Mouse (Mus musculus) MEL (cell line): ENCODE results near the gene Pxdn. TPM values are rescaled to one million over a fixed set of nuclear protein-coding genes. Genes with fewer than 3 reads are reported as not detected.

ENCODE experiments used
- DNase-seq: peaks from one replicate; pipeline ENCODE4 v3.0.0; 2011; ENCODE audit warnings: low read depth, low spot score
- H3K27ac ChIP-seq: 2 replicates; pipeline ENCODE4 v1.5.1; 2012; ENCODE audit warnings: low read depth, mild to moderate bottlenecking, control low read depth, low read length, moderate library complexity; ENCODE audit not compliant: control insufficient read depth
- H3K27me3 ChIP-seq, 2 experiments: fragments of 150-350 bp in 1 of 2; sonication (generic) in 1 of 2; 2 replicates each; pipeline ENCODE4 v1.6.1; 2012; ENCODE audit warnings: low read length in 2 of 2, mild to moderate bottlenecking in 2 of 2, improper control_type of control experiment in 1 of 2, moderate library complexity in 1 of 2; ENCODE audit not compliant: insufficient read depth in 2 of 2, control insufficient read depth in 1 of 2
- H3K36me3 ChIP-seq, 2 experiments: 2 replicates each; pipeline ENCODE4 v1.6.1; 2012 to 2014; ENCODE audit warnings: low read length in 2 of 2, improper control_type of control experiment in 1 of 2, inconsistent platforms in 1 of 2, mild to moderate bottlenecking in 1 of 2; ENCODE audit not compliant: insufficient read depth in 2 of 2, control insufficient read depth in 1 of 2
- H3K4me1 ChIP-seq, 2 experiments: fragments of 150-350 bp in 1 of 2; sonication (generic) in 1 of 2; 2 replicates each; pipeline ENCODE4 v1.6.1; 2012; ENCODE audit warnings: low read length in 2 of 2, improper control_type of control experiment in 1 of 2, mild to moderate bottlenecking in 1 of 2; ENCODE audit not compliant: insufficient read depth in 2 of 2, control insufficient read depth in 1 of 2
- H3K4me3 ChIP-seq, 2 experiments: fragments of 150-350 bp in 1 of 2; sonication (generic) in 1 of 2; 2 replicates each; pipeline ENCODE4 v1.5.1; 2012; ENCODE audit warnings: low read depth in 2 of 2, low read length in 2 of 2, mild to moderate bottlenecking in 2 of 2, moderate library complexity in 2 of 2, control low read depth in 1 of 2, improper control_type of control experiment in 1 of 2; ENCODE audit not compliant: control insufficient read depth in 1 of 2, insufficient read depth in 1 of 2
- H3K79me2 ChIP-seq: 2 replicates; pipeline ENCODE4 v1.6.1; 2012; ENCODE audit warnings: mild to moderate bottlenecking, low read length, moderate library complexity; ENCODE audit not compliant: control insufficient read depth, poor library complexity, insufficient read depth
- H3K9ac ChIP-seq: 2 replicates; pipeline ENCODE4 v1.6.1; 2012; ENCODE audit warnings: low read depth, mild to moderate bottlenecking, control low read depth, low read length, moderate library complexity; ENCODE audit not compliant: control insufficient read depth, poor library complexity, severe bottlenecking
- H3K9me3 ChIP-seq: fragments of 150-350 bp; sonication (generic); replicated peaks from 2 replicates; pipeline ENCODE4 v1.6.1; 2012; ENCODE audit warnings: mild to moderate bottlenecking, low read length, improper control_type of control experiment, moderate library complexity; ENCODE audit not compliant: insufficient read depth
- CHD1 ChIP-seq: IDR thresholded peaks from 2 replicates; pipeline ENCODE4 v1.6.1; 2012; ENCODE audit warnings: low read depth, mild to moderate bottlenecking, inconsistent platforms, low read length, improper control_type of control experiment
- ELF1 ChIP-seq: IDR thresholded peaks from 2 replicates; pipeline ENCODE4 v1.6.1; 2014; ENCODE audit warnings: low read depth, mild to moderate bottlenecking, inconsistent platforms, low read length, improper control_type of control experiment, moderate library complexity
- EP300 ChIP-seq, 2 experiments: IDR thresholded peaks; 2 replicates each; pipeline ENCODE4 v1.6.1; 2011; ENCODE audit warnings: improper control_type of control experiment in 2 of 2, low read length in 2 of 2, low read depth in 1 of 2, mild to moderate bottlenecking in 1 of 2
- ETS1 ChIP-seq: IDR thresholded peaks from 2 replicates; pipeline ENCODE4 v1.6.1; 2012; ENCODE audit warnings: low read depth, mild to moderate bottlenecking, inconsistent platforms, low read length, improper control_type of control experiment, moderate library complexity
- GABPA ChIP-seq: IDR thresholded peaks from 2 replicates; pipeline ENCODE4 v1.6.1; 2012; ENCODE audit warnings: low read depth, mild to moderate bottlenecking, inconsistent platforms, low read length, improper control_type of control experiment, moderate library complexity
- GATA1 ChIP-seq: IDR thresholded peaks from 2 replicates; pipeline ENCODE4 v1.6.1; 2011; ENCODE audit warnings: low read depth, low read length, improper control_type of control experiment
- HCFC1 ChIP-seq: IDR thresholded peaks from 2 replicates; pipeline ENCODE4 v1.6.1; 2012; ENCODE audit warnings: low read depth, mild to moderate bottlenecking, inconsistent platforms, low read length, improper control_type of control experiment, moderate library complexity
- KAT2A ChIP-seq: conservative IDR thresholded peaks from 2 replicates; pipeline ENCODE4 v1.6.1; 2012; ENCODE audit warnings: low read depth, low read length, improper control_type of control experiment, inconsistent platforms
- MAFK ChIP-seq: IDR thresholded peaks from 2 replicates; pipeline ENCODE4 v1.6.1; 2011; ENCODE audit warnings: low read depth, mild to moderate bottlenecking, low read length, improper control_type of control experiment, borderline replicate concordance
- MAX ChIP-seq: IDR thresholded peaks from 2 replicates; pipeline ENCODE4 v1.6.1; 2011; ENCODE audit warnings: low read length, improper control_type of control experiment
- MEF2A ChIP-seq: IDR thresholded peaks from 2 replicates; pipeline ENCODE4 v1.6.1; 2014; ENCODE audit warnings: low read depth, mild to moderate bottlenecking, inconsistent platforms, low read length, improper control_type of control experiment; ENCODE audit not compliant: poor library complexity, insufficient replicate concordance, severe bottlenecking; ENCODE audit errors: extremely low read depth
- MXI1 ChIP-seq: IDR thresholded peaks from 2 replicates; pipeline ENCODE4 v1.6.1; 2011; ENCODE audit warnings: mild to moderate bottlenecking, low read depth, low read length, improper control_type of control experiment
- MYB ChIP-seq: IDR thresholded peaks from 2 replicates; pipeline ENCODE4 v1.6.1; 2011; ENCODE audit warnings: mild to moderate bottlenecking, low read depth, low read length, improper control_type of control experiment
- MYC ChIP-seq: IDR thresholded peaks from 2 replicates; pipeline ENCODE4 v1.6.1; 2011; ENCODE audit warnings: low read depth, mild to moderate bottlenecking, low read length, improper control_type of control experiment, moderate library complexity
- NELFE ChIP-seq: IDR thresholded peaks from 2 replicates; pipeline ENCODE4 v1.6.1; 2011; ENCODE audit warnings: low read depth, low read length, improper control_type of control experiment
- NRF1 ChIP-seq: IDR thresholded peaks from 2 replicates; pipeline ENCODE4 v1.6.1; 2014; ENCODE audit warnings: low read depth, mild to moderate bottlenecking, inconsistent platforms, low read length, improper control_type of control experiment, moderate library complexity; ENCODE audit not compliant: poor library complexity, insufficient read depth, severe bottlenecking
- POLR2A ChIP-seq, 2 experiments: IDR thresholded peaks; 2 replicates each; pipeline ENCODE4 v1.6.1; 2011 to 2012; ENCODE audit warnings: low read length in 2 of 2, mild to moderate bottlenecking in 2 of 2, control low read depth in 1 of 2, improper control_type of control experiment in 1 of 2, low read depth in 1 of 2, moderate library complexity in 1 of 2; ENCODE audit not compliant: control insufficient read depth in 1 of 2, insufficient read depth in 1 of 2, poor library complexity in 1 of 2
- POLR2AphosphoS2 ChIP-seq: IDR thresholded peaks from 2 replicates; pipeline ENCODE4 v1.6.1; 2011; ENCODE audit warnings: low read length, improper control_type of control experiment
- POLR2AphosphoS5 ChIP-seq: IDR thresholded peaks from 2 replicates; pipeline ENCODE4 v1.6.1; 2012; ENCODE audit warnings: low read depth, borderline replicate concordance, mild to moderate bottlenecking, inconsistent platforms, low read length, moderate library complexity, mixed read lengths
- SIN3A ChIP-seq: IDR thresholded peaks from 2 replicates; pipeline ENCODE4 v1.6.1; 2012; ENCODE audit warnings: low read length, improper control_type of control experiment, inconsistent platforms
- TAL1 ChIP-seq: IDR thresholded peaks from 2 replicates; pipeline ENCODE4 v1.6.1; 2012; ENCODE audit warnings: mild to moderate bottlenecking, inconsistent platforms, low read length, moderate library complexity, mixed read lengths
- TBP ChIP-seq: IDR thresholded peaks from 2 replicates; pipeline ENCODE4 v1.8.0; 2011; ENCODE audit warnings: low read depth, low read length, improper control_type of control experiment
- TCF12 ChIP-seq: IDR thresholded peaks from 2 replicates; pipeline ENCODE4 v1.6.1; 2014; ENCODE audit warnings: low read depth, mild to moderate bottlenecking, inconsistent platforms, low read length, improper control_type of control experiment, moderate library complexity
- USF2 ChIP-seq, 2 experiments: IDR thresholded peaks; 2 replicates each; pipeline ENCODE4 v1.6.1; 2011 to 2012; ENCODE audit warnings: improper control_type of control experiment in 2 of 2, low read length in 2 of 2, borderline replicate concordance in 1 of 2, inconsistent platforms in 1 of 2, low read depth in 1 of 2, mild to moderate bottlenecking in 1 of 2; ENCODE audit not compliant: insufficient read depth in 1 of 2
- ZC3H11A ChIP-seq: IDR thresholded peaks from 2 replicates; pipeline ENCODE4 v1.6.1; 2012; ENCODE audit warnings: low read depth, mild to moderate bottlenecking, inconsistent platforms, low read length, improper control_type of control experiment
- polyA plus RNA-seq, 2 experiments: library from polyadenylated mRNA; stranded (reverse) in 1 of 2; unstranded in 1 of 2; fragments of >175 nt in 1 of 2; fragments of >200 nt in 1 of 2; gene quantifications; 2 replicates each; pipeline versions ENCODE4 v1.2.1 to v1.2.4; 2012; ENCODE audit warnings: low replicate concordance in 2 of 2, low read depth in 1 of 2; ENCODE audit not compliant: insufficient read length in 2 of 2, insufficient read depth in 1 of 2, missing spikeins in 1 of 2
- total RNA-seq: library from RNA; depleted of rRNA; stranded (reverse); fragments of 300-350 nt; gene quantifications from 2 replicates; pipeline ENCODE4 v1.2.3, GENCODE M21; 2012

Gene Pxdn
- total and polyA plus RNA-seq, 3 experiments = not detected

DNA sequence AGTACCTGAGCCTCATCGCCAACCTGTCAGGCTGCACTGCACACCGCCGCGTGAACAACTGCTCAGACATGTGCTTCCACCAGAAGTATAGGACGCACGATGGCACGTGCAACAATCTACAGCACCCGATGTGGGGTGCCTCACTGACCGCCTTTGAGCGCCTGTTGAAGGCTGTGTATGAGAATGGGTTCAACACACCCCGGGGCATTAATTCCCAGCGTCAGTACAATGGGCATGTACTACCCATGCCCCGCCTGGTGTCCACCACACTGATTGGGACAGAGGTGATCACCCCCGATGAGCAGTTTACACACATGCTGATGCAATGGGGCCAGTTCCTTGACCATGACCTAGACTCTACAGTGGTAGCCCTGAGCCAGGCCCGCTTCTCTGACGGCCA, 64.5 kb downstream of the Pxdn start:
- Histone ChIP-seq H3K79me2 (no peaks in the 10 kb centered on the region), H3K4me3 (no peak overlapping the region), H3K9me3 (no peaks in the 10 kb centered on the region), H3K36me3 (no peaks in the 10 kb centered on the region), H3K27me3 (no peaks in the 10 kb centered on the region), H3K9ac (no peak overlapping the region), H3K4me1 (no peaks in the 10 kb centered on the region), H3K27ac (no peak overlapping the region)
- TF ChIP-seq NELFE (no peak), POLR2A (IDR thresholded peaks at IDR 0.05; ENCODE audit: control insufficient read depth in 1 of 2, insufficient read depth in 1 of 2, low read depth in 1 of 2, low read length in 2 of 2, poor library complexity in 1 of 2) (no peak), MYB (no peak), MYC (no peak), SIN3A (no peak), ZC3H11A (no peak), ETS1 (no peak), GATA1 (no peak), POLR2AphosphoS5 (no peak), KAT2A (no peak), MAX (no peak), USF2 (IDR thresholded peaks at IDR 0.05; ENCODE audit: borderline replicate concordance in 1 of 2, insufficient read depth in 1 of 2, low read depth in 1 of 2, low read length in 2 of 2) (no peak), POLR2AphosphoS2 (no peak), ELF1 (no peak), MEF2A (no peak), TCF12 (no peak), EP300 (IDR thresholded peaks at IDR 0.05; ENCODE audit: low read depth in 1 of 2, low read length in 2 of 2) (no peak), MXI1 (no peak)
- DNase-seq = no peak

DNA sequence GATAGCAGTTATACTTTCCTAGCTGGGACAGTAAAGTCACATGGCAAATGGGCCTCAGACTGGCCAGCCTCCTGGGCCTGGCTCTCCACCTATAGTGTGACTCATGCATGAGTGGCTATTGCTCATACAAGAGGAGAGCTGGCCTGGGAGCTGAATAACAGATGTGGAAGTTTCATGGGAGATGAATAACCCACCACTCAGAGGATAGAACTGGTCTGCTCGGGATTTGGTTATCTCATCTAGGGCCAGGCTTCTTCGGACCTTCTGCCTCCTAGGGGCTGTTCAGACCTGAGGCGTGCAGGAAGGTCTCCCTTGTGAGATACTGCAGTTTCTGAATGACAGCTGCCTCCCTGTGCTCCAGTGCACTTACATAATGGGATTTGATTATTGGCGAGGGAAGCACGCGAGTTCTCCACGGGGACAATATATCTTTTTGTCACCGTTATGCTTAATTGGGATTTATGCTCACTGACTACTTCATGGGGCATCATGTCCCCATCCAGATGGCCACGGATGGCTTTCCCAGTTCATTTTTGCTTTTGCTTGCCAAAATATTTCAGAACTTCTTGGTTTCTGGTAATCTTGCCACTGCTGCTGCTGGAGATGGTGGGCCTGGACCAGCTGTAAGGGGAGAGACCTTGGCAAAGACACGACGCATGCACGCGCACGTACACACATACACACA, 66.4 kb downstream of the Pxdn start:
- H3K4me3 ChIP-seq = no peak overlapping the region
- H3K27ac ChIP-seq = no peak overlapping the region
- DNase-seq = no peak
- no peak overlapping the region for H3K9ac ChIP-seq
- no peaks in the 10 kb centered on the region for H3K4me1 ChIP-seq
- TF ChIP-seq POLR2AphosphoS2 (no peak), ELF1 (no peak), TAL1 (no peak), NELFE (no peak), MXI1 (no peak), GABPA (no peak), MAX (no peak), MYC (no peak), GATA1 (no peak), ETS1 (no peak), TBP (no peak), SIN3A (no peak), MAFK (no peak), POLR2A (IDR thresholded peaks at IDR 0.05; ENCODE audit: control insufficient read depth in 1 of 2, insufficient read depth in 1 of 2, low read depth in 1 of 2, low read length in 2 of 2, poor library complexity in 1 of 2) (no peak), MYB (no peak), ZC3H11A (no peak), HCFC1 (no peak), EP300 (IDR thresholded peaks at IDR 0.05; ENCODE audit: low read depth in 1 of 2, low read length in 2 of 2) (no peak), CHD1 (no peak), NRF1 (no peak)
- no peaks in the 10 kb centered on the region for H3K79me2 ChIP-seq
- H3K9me3 ChIP-seq = no peaks in the 10 kb centered on the region
- H3K36me3 ChIP-seq = no peaks in the 10 kb centered on the region
- H3K27me3 ChIP-seq = no peaks in the 10 kb centered on the region
